Mouse (Mus musculus) testis, adult 2 months (tissue): ENCODE measurements around the gene Brwd1. TPM values are rescaled to one million over a fixed set of nuclear protein-coding genes. Genes with fewer than 3 reads are reported as not detected.
"Not testable (repeated sequence)": the region's sequence is repeated elsewhere in the genome, so short reads cannot be mapped to it uniquely, and the experiment has no call there.

Experiments
- H3K27ac ChIP-seq: fragments of 200-500 bp; 2 replicates; pipeline ENCODE4 v1.5.1; 2012; ENCODE audit warnings: low read depth, low read length; ENCODE audit not compliant: control insufficient read depth, insufficient read depth
- H3K27me3 ChIP-seq: fragments of 200-500 bp; 2 replicates; pipeline ENCODE4 v1.6.1; 2012; ENCODE audit warnings: mild to moderate bottlenecking, low read length, moderate library complexity; ENCODE audit not compliant: control insufficient read depth, insufficient read depth
- H3K36me3 ChIP-seq: fragments of 200-500 bp; 2 replicates; pipeline ENCODE4 v1.6.1; 2012; ENCODE audit warnings: mild to moderate bottlenecking, low read length; ENCODE audit not compliant: control insufficient read depth, insufficient read depth
- H3K4me1 ChIP-seq: fragments of 200-500 bp; 2 replicates; pipeline ENCODE4 v1.6.1; 2012; ENCODE audit warnings: low read length; ENCODE audit not compliant: control insufficient read depth, insufficient read depth
- H3K4me3 ChIP-seq: fragments of 200-500 bp; 2 replicates; pipeline ENCODE4 v1.5.1; 2012; ENCODE audit warnings: low read depth, mild to moderate bottlenecking, low read length, moderate library complexity, mixed read lengths; ENCODE audit not compliant: control insufficient read depth
- CTCF ChIP-seq: fragments of 200-500 bp; IDR thresholded peaks from 2 replicates; pipeline ENCODE4 v1.5.1; 2012; ENCODE audit warnings: low read depth, mild to moderate bottlenecking, inconsistent platforms, low read length, moderate library complexity; ENCODE audit not compliant: control insufficient read depth, insufficient read depth, insufficient replicate concordance
- POLR2A ChIP-seq: fragments of 200-500 bp; IDR thresholded peaks from 2 replicates; pipeline ENCODE4 v1.6.1; 2012; ENCODE audit warnings: low read depth, mild to moderate bottlenecking, inconsistent platforms, low read length, moderate library complexity; ENCODE audit not compliant: control insufficient read depth
- polyA plus RNA-seq: library from polyadenylated mRNA; depleted of rRNA; stranded (reverse); fragments of >200 nt; gene quantifications from 2 replicates; pipeline ENCODE4 v1.2.3, GENCODE M21; 2012

Brwd1 gene
- polyA plus RNA-seq, 1 experiment = 25.3 TPM

DNA sequence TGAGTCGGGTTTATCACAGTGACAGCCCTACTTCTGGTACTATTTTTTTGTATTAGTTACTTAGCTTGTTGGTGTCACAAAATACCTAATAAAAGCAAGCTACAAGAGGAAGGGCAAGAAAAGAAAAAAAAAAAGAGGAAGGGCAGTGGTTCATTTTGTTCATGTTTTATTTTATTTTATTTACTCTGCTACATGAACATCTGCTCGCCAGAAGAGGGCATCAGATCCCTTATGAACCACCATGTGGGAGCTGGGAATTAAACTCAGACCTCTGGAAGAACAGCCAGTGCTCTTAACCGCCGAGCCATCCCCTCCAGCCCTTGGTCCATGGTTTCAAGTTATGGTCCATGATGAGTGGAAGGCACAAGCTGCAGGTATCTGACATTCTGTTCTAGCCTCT, 32.4 kb upstream of the Brwd1 start:
- H3K4me3 ChIP-seq = no peak overlapping the region
- no peaks in the 10 kb centered on the region for H3K27me3 ChIP-seq
- no peaks in the 10 kb centered on the region for H3K4me1 ChIP-seq
- H3K36me3 ChIP-seq = no peaks in the 10 kb centered on the region
- H3K27ac ChIP-seq = no peak overlapping the region
- TF ChIP-seq POLR2A = no peak
- no peak for TF ChIP-seq CTCF

- no peak for TF ChIP-seq CTCF
- TF ChIP-seq POLR2A = no peak
- no peak overlapping the region for H3K27ac ChIP-seq
- H3K4me3 ChIP-seq = no peak overlapping the region
- no peaks in the 10 kb centered on the region for H3K36me3 ChIP-seq
- no peaks in the 10 kb centered on the region for H3K4me1 ChIP-seq
- no peaks in the 10 kb centered on the region for H3K27me3 ChIP-seq
Observed at GRCm38 (mm10) chr16:96112769-96113168, 30.4 kb upstream of the Brwd1 start.

DNA sequence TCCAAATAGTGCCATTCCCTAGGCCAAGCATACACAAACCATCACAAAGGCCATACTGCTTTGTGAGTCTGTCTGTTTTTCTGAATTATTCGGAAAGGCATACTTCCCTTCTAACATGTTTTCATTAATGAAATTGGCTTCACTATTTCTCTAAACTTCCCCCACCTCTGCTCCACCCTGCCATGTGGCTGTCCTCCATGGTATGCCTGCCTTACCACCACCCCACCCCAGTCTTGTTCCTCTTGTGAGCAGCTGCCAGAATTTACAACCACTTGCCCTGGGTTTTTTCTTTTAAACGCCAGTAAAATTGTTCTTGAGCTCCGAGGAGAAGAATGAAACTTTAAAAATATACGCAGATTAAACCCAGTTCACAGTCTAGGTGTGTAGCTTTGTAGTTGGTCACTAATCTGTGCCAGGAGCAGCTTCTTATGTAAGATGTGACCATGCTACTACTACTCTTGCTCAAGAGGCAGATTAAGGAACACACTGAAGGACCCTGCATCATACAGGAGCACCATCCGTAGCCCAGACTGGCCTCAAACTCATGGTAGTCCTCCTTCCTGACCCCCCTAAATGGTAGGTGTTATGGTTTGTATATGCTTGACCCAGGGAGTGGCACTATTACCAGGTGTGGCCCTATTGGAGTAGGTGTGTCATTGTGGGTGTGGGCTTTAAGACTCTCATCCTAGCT, 28.5 kb upstream of the Brwd1 start:
- no peaks in the 10 kb centered on the region for H3K4me1 ChIP-seq
- H3K4me3 ChIP-seq = no peak overlapping the region
- TF ChIP-seq POLR2A (no peak), CTCF (no peak)
- no peaks in the 10 kb centered on the region for H3K36me3 ChIP-seq
- no peak overlapping the region for H3K27ac ChIP-seq
- H3K27me3 ChIP-seq = no peaks in the 10 kb centered on the region

GRCm38 (mm10) chr16:96109673-96110072, 27.3 kb upstream of the Brwd1 start:
- Histone ChIP-seq H3K27ac (no peak overlapping the region), H3K36me3 (no peaks in the 10 kb centered on the region), H3K4me1 (no peaks in the 10 kb centered on the region), H3K27me3 (no peaks in the 10 kb centered on the region), H3K4me3 (no peak overlapping the region)
- TF ChIP-seq CTCF (no peak), POLR2A (no peak)

DNA sequence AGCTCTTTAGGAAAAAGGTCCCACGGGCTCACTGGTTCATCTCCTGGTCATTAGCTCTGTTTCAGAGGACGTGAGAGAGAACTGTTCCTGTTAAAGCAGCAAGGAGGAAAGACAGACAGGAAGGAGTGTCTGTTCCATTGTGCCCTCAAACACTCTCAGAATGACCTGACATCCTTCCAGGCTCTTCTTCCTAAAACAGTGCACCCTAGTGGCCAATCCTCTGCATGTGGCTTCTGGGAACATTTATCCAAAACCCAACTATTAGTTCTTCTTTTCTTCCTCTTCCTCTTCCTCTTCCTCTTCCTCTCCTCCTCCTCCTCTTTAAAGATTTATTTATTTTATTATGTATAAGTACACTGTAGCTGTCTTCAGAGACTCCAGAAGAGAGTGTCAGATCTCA, 20.7 kb upstream of the Brwd1 start:
- TF ChIP-seq POLR2A (no peak), CTCF (no peak)
- no peaks in the 10 kb centered on the region for H3K36me3 ChIP-seq
- H3K4me1 ChIP-seq = no peaks in the 10 kb centered on the region
- H3K27me3 ChIP-seq = no peaks in the 10 kb centered on the region
- H3K4me3 ChIP-seq = no peak overlapping the region
- H3K27ac ChIP-seq = no peak overlapping the region

DNA sequence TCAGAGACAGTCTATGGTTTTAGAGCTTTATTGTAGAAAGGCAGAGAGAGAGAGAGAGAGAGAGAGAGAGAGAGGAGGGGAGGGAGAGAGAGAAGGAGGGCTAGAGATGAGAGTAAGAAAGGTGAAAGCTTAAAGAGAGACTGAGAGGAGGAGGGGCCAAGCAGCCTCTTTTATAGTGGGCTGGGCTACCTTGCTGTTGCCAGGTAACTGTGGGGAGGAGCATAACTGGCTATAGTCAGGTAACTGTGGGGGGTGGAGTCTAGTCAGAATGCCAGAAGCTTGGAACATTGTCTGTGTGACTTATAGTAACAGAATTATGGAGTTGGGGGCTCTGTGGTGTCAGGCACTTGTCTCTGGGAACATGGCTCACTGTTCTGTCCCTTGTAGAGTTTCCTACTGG, 15.5 kb upstream of the Brwd1 start:
- not testable (repeated sequence) for H3K36me3 ChIP-seq, H3K27me3 ChIP-seq
- peak overlapping the region; percentile 25; the same call in 1 of the 2 replicates for H3K27ac ChIP-seq
- H3K4me3 ChIP-seq = peak overlapping the region; percentile 87
- peaks cover 13% of the 10 kb centered on the region for H3K4me1 ChIP-seq
- peak; percentile 26; the same call in 1 of the 2 replicates for TF ChIP-seq POLR2A

- no peak for TF ChIP-seq POLR2A
- TF ChIP-seq CTCF = no peak
- Histone ChIP-seq H3K4me1 (peaks cover 13% of the 10 kb centered on the region), H3K4me3 (no peak overlapping the region), H3K36me3 (no peaks in the 10 kb centered on the region), H3K27me3 (no peaks in the 10 kb centered on the region), H3K27ac (no peak overlapping the region)
Observed at GRCm38 (mm10) chr16:96095966-96096365, 13.6 kb upstream of the Brwd1 start.
